Mouse (Mus musculus): ENCODE results near the gene Ppp1r36. TPM values are rescaled to one million over a fixed set of nuclear protein-coding genes. Genes with fewer than 3 reads are reported as not detected.

Ppp1r36 gene
- total and polyA plus RNA-seq, 2 experiments from 2014 or later = 0.27 to 2.0 TPM

- WGBS = 91% methylated on average over 8 of the region's 8 CpGs
- H3K4me2 ChIP-seq (ENCODE audit: low read depth, low read length, poor library complexity, severe bottlenecking) = no peak overlapping the region
- DNase-seq (ENCODE audit: low spot score) = no peak
- H3K9me3 ChIP-seq (ENCODE audit: low read length) = no peaks in the 10 kb centered on the region
- H3K4me1 ChIP-seq (ENCODE audit: insufficient read depth, low read length) = no peaks in the 10 kb centered on the region
- no peak for TF ChIP-seq CTCF (IDR thresholded peaks at IDR 0.05)
- no peak overlapping the region for H3K4me3 ChIP-seq (ENCODE audit: low read depth, low read length)
- no peaks in the 10 kb centered on the region for H3K27me3 ChIP-seq (ENCODE audit: insufficient read depth, low read length)
- no peak overlapping the region for H3K9ac ChIP-seq (replicated peaks; ENCODE audit: low read length, poor library complexity, severe bottlenecking)
- no peak for ATAC-seq (ENCODE audit: low FRiP score)
- no peak overlapping the region for H3K27ac ChIP-seq (ENCODE audit: low read depth, low read length)
- no peaks in the 10 kb centered on the region for H3K36me3 ChIP-seq (ENCODE audit: insufficient read depth, low read length)
These were observed 56.9 kb downstream of the Ppp1r36 start for GRCm38 (mm10) chr12:76474246-76474583.

- Histone ChIP-seq H3K27me3 (ENCODE audit: insufficient read depth, low read length) (no peaks in the 10 kb centered on the region), H3K4me3 (ENCODE audit: low read depth, low read length) (no peak overlapping the region), H3K27ac (ENCODE audit: low read depth, low read length) (no peak overlapping the region), H3K9ac (replicated peaks; ENCODE audit: low read length, poor library complexity, severe bottlenecking) (no peak overlapping the region), H3K4me1 (ENCODE audit: insufficient read depth, low read length) (no peaks in the 10 kb centered on the region), H3K36me3 (ENCODE audit: insufficient read depth, low read length) (no peaks in the 10 kb centered on the region), H3K4me2 (ENCODE audit: low read depth, low read length, poor library complexity, severe bottlenecking) (no peak overlapping the region), H3K9me3 (ENCODE audit: low read length) (no peaks in the 10 kb centered on the region)
- DNase-seq (ENCODE audit: low spot score) (no peak), ATAC-seq (ENCODE audit: low FRiP score) (no peak)
- 44% methylated on average over 2 of the region's 2 CpGs for WGBS
- TF ChIP-seq CTCF (IDR thresholded peaks at IDR 0.05) = peak; percentile 25; the same call in 1 of the 2 replicates
These were observed 57.5 kb downstream of the Ppp1r36 start for GRCm38 (mm10) chr12:76474802-76475201.

- Histone ChIP-seq H3K4me3 (ENCODE audit: low read depth, low read length) (no peak overlapping the region), H3K4me1 (ENCODE audit: insufficient read depth, low read length) (no peaks in the 10 kb centered on the region), H3K36me3 (ENCODE audit: insufficient read depth, low read length) (no peaks in the 10 kb centered on the region), H3K27ac (ENCODE audit: low read depth, low read length) (no peak overlapping the region), H3K4me2 (ENCODE audit: low read depth, low read length, poor library complexity, severe bottlenecking) (no peak overlapping the region), H3K9ac (replicated peaks; ENCODE audit: low read length, poor library complexity, severe bottlenecking) (no peak overlapping the region), H3K27me3 (ENCODE audit: insufficient read depth, low read length) (no peaks in the 10 kb centered on the region), H3K9me3 (ENCODE audit: low read length) (no peaks in the 10 kb centered on the region)
- DNase-seq (ENCODE audit: low spot score) (no peak), ATAC-seq (ENCODE audit: low FRiP score) (no peak)
- no peak for TF ChIP-seq CTCF (IDR thresholded peaks at IDR 0.05)
- WGBS = 100% methylated on average over 1 of the region's 1 CpGs
These were observed 58.8 kb downstream of the Ppp1r36 start for GRCm38 (mm10) chr12:76476146-76476545.

GRCm38 (mm10) chr12:76478309-76479023, 61.1 kb downstream of the Ppp1r36 start:
- 53% methylated on average over 13 of the region's 14 CpGs for WGBS
- H3K4me3 ChIP-seq (ENCODE audit: low read depth, low read length) = no peak overlapping the region
- no peak overlapping the region for H3K4me2 ChIP-seq (ENCODE audit: low read depth, low read length, poor library complexity, severe bottlenecking)
- no peaks in the 10 kb centered on the region for H3K36me3 ChIP-seq (ENCODE audit: insufficient read depth, low read length)
- H3K9ac ChIP-seq (replicated peaks; ENCODE audit: low read length, poor library complexity, severe bottlenecking) = no peak overlapping the region
- no peak for TF ChIP-seq CTCF (IDR thresholded peaks at IDR 0.05)
- H3K27ac ChIP-seq (ENCODE audit: low read depth, low read length) = no peak overlapping the region
- H3K9me3 ChIP-seq (ENCODE audit: low read length) = no peaks in the 10 kb centered on the region
- ATAC-seq (ENCODE audit: low FRiP score) = no peak
- H3K27me3 ChIP-seq (ENCODE audit: insufficient read depth, low read length) = no peaks in the 10 kb centered on the region
- DNase-seq (ENCODE audit: low spot score) = no peak
- no peaks in the 10 kb centered on the region for H3K4me1 ChIP-seq (ENCODE audit: insufficient read depth, low read length)

GRCm38 (mm10) chr12:76479174-76479573, 61.8 kb downstream of the Ppp1r36 start:
- no peak for TF ChIP-seq CTCF (IDR thresholded peaks at IDR 0.05)
- no peak overlapping the region for H3K9ac ChIP-seq (replicated peaks; ENCODE audit: low read length, poor library complexity, severe bottlenecking)
- H3K27me3 ChIP-seq (ENCODE audit: insufficient read depth, low read length) = no peaks in the 10 kb centered on the region
- no peak overlapping the region for H3K4me3 ChIP-seq (ENCODE audit: low read depth, low read length)
- WGBS = 80% methylated on average over 5 of the region's 5 CpGs
- no peaks in the 10 kb centered on the region for H3K9me3 ChIP-seq (ENCODE audit: low read length)
- H3K4me2 ChIP-seq (ENCODE audit: low read depth, low read length, poor library complexity, severe bottlenecking) = no peak overlapping the region
- H3K4me1 ChIP-seq (ENCODE audit: insufficient read depth, low read length) = no peaks in the 10 kb centered on the region
- no peaks in the 10 kb centered on the region for H3K36me3 ChIP-seq (ENCODE audit: insufficient read depth, low read length)
- no peak for DNase-seq (ENCODE audit: low spot score)
- no peak; the same call in 1 of the 2 replicates for ATAC-seq (ENCODE audit: low FRiP score)
- H3K27ac ChIP-seq (ENCODE audit: low read depth, low read length) = no peak overlapping the region

- no peak overlapping the region for H3K4me2 ChIP-seq (ENCODE audit: low read depth, low read length, poor library complexity, severe bottlenecking)
- no peak overlapping the region for H3K4me3 ChIP-seq (ENCODE audit: low read depth, low read length)
- DNase-seq (ENCODE audit: low spot score) (no peak), ATAC-seq (ENCODE audit: low FRiP score) (no peak)
- 89% methylated on average over 4 of the region's 4 CpGs for WGBS
- H3K36me3 ChIP-seq (ENCODE audit: insufficient read depth, low read length) = no peaks in the 10 kb centered on the region
- no peaks in the 10 kb centered on the region for H3K9me3 ChIP-seq (ENCODE audit: low read length)
- H3K27ac ChIP-seq (ENCODE audit: low read depth, low read length) = no peak overlapping the region
- no peak overlapping the region for H3K9ac ChIP-seq (replicated peaks; ENCODE audit: low read length, poor library complexity, severe bottlenecking)
- no peaks in the 10 kb centered on the region for H3K4me1 ChIP-seq (ENCODE audit: insufficient read depth, low read length)
- no peak for TF ChIP-seq CTCF (IDR thresholded peaks at IDR 0.05)
- no peaks in the 10 kb centered on the region for H3K27me3 ChIP-seq (ENCODE audit: insufficient read depth, low read length)
These were observed 62.6 kb downstream of the Ppp1r36 start for GRCm38 (mm10) chr12:76479836-76480495.
